Mouse (Mus musculus) olfactory bulb, adult 2 months (tissue): ENCODE data around the gene Eif4a2. TPM values are rescaled to one million over a fixed set of nuclear protein-coding genes. Genes with fewer than 3 reads are reported as not detected.

Experiments
- H3K27ac ChIP-seq: fragments of 200-500 bp; 2 replicates; pipeline ENCODE4 v1.5.1; 2012; ENCODE audit warnings: low read depth, low read length; ENCODE audit not compliant: insufficient read depth
- H3K4me1 ChIP-seq: fragments of 200-500 bp; 2 replicates; pipeline ENCODE4 v1.6.1; 2012; ENCODE audit warnings: low read length; ENCODE audit not compliant: control insufficient read depth, insufficient read depth
- H3K4me3 ChIP-seq: fragments of 200-500 bp; 2 replicates; pipeline ENCODE4 v1.5.1; 2012; ENCODE audit warnings: mild to moderate bottlenecking, low read depth, low read length, moderate library complexity; ENCODE audit not compliant: insufficient read depth
- CTCF ChIP-seq: fragments of 200-500 bp; IDR thresholded peaks from 2 replicates; pipeline ENCODE4 v1.5.1; 2012; ENCODE audit warnings: low read depth, mild to moderate bottlenecking, low read length, moderate library complexity; ENCODE audit not compliant: insufficient read depth
- POLR2A ChIP-seq: fragments of 200-500 bp; IDR thresholded peaks from 2 replicates; pipeline ENCODE4 v1.6.1; 2012; ENCODE audit warnings: mild to moderate bottlenecking, low read depth, low read length, moderate library complexity; ENCODE audit not compliant: insufficient read depth
- WGBS: fragments of 180-500 bp; shearing (Covaris S2); methylation state at CpG from one replicate; pipeline ENCODE4 v1.1.7; 2018; 5-methylcytosine and 5-hydroxymethylcytosine counted together
- polyA plus RNA-seq: library from polyadenylated mRNA; stranded (reverse); fragments of >200 nt; gene quantifications from 2 replicates; pipeline ENCODE4 v1.2.4, GENCODE M21; 2012; ENCODE audit warnings: low replicate concordance; ENCODE audit not compliant: missing spikeins, insufficient read depth, insufficient read length

Gene Eif4a2
- polyA plus RNA-seq, 1 experiment, result 425 TPM

GRCm38 (mm10) chr16:23103841-23104240 is 3.4 kb upstream of the Eif4a2 start:
- Histone ChIP-seq H3K4me3 (no peak overlapping the region), H3K27ac (no peak overlapping the region), H3K4me1 (peaks cover 8% of the 10 kb centered on the region)
- 61% methylated on average over 2 of the region's 2 CpGs for WGBS
- TF ChIP-seq CTCF, result no peak

- H3K27ac ChIP-seq, result no peak overlapping the region
- no peak for TF ChIP-seq CTCF
- no peak for TF ChIP-seq POLR2A
- WGBS, result 85% methylated on average over 7 of the region's 7 CpGs
These were observed 1.1 kb upstream of the Eif4a2 start for GRCm38 (mm10) chr16:23106121-23106520.

DNA sequence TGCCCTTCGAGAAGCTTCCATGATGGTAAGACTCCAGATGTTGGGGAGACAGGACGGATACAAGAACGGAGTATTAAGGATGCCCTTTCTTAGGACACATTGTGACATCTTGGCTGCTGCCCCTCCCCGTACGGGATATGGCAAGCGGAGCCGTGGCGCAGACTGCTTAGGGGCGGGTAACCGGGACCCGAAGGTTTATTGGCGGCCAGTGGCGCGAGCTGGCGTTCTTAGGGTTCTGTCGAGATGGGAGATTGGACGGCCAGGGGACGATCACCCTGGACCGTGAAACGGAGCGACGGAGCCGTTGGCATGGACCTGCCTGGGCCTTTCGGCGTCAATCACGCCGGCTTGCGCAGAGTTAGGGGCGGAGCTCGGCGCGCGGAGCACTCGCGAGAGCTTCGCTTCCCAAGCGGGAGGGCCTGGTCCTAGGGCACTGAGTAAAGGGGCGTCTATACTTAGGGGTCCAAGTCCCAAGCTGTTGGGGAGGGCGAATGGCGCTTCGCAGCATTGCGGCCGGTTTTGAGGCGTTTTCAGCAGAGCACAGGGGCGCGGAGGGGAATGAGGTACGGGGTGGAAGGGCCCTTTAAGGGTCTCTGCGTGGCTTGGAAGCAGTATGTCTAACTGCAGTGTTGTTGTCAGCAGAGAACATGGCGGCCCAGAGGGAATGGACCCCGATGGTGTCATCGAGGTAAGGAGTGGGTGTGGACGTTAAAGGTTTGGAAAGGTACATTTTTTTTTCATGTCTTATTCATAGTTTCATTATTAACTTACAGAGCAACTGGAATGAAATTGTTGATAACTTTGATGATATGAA is 909 bp downstream of the Eif4a2 start:
- under 1% methylated on average over 52 of the region's 52 CpGs for WGBS
- no peak; the same call in 1 of the 2 replicates for TF ChIP-seq POLR2A
- TF ChIP-seq CTCF, result no peak
- peak overlapping the region; percentile 99 for H3K27ac ChIP-seq
- H3K4me1 ChIP-seq, result no peaks in the 10 kb centered on the region
- H3K4me3 ChIP-seq, result peak overlapping the region; percentile 92

More at GRCm38 (mm10) chr16:23106121-23106520, 1.1 kb upstream of the Eif4a2 start:
- peaks cover 3% of the 10 kb centered on the region; the same call in 1 of the 2 replicates for H3K4me1 ChIP-seq
- no peak overlapping the region for H3K4me3 ChIP-seq

DNA sequence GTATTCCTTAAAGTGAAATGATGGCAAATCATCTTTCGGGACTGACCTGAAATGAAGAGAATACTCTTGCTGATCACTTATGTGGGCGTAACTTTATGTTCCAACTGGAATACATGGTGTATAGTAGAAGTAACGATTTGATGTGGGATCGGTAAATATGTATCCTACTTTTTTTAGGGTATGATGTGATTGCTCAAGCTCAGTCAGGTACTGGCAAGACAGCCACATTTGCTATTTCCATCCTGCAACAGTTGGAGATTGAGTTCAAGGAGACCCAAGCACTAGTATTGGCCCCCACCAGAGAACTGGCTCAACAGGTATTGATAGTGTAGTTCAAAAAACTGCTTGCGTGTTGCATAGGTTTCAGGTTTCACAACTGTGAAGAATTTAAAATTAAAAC is 1.7 kb downstream of the Eif4a2 start:
- TF ChIP-seq CTCF (no peak), POLR2A (no peak)
- Histone ChIP-seq H3K4me3 (no peak overlapping the region), H3K4me1 (no peaks in the 10 kb centered on the region), H3K27ac (no peak overlapping the region)
- 2% methylated on average over 5 of the region's 5 CpGs for WGBS

- no peaks in the 10 kb centered on the region for H3K4me1 ChIP-seq
- H3K4me3 ChIP-seq, result no peak overlapping the region
- no peak overlapping the region for H3K27ac ChIP-seq
- TF ChIP-seq POLR2A, result no peak
- TF ChIP-seq CTCF, result no peak
- 23% methylated on average over 5 of the region's 5 CpGs for WGBS
These were observed 2.4 kb downstream of the Eif4a2 start for GRCm38 (mm10) chr16:23109350-23110280.

DNA sequence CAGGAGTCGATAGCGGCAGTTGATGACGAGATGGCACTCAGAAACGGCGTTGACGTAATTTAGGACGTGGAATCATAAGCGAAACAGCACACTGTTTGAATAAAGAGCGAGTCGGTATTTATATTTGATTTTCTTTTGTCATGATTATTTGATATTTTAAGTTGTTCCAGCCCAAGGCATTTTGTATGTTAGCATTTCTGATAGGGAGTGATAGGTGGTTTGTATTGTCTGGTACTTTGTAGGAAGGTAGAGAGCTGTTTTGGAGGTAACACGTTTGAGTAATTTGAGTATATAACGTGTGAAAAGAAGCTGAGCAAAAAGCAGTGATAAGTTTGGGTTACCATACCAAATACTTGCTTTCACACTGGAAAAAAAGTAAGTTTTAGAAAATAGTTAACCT is 5.1 kb downstream of the Eif4a2 start:
- Histone ChIP-seq H3K4me1 (no peaks in the 10 kb centered on the region), H3K27ac (no peak overlapping the region), H3K4me3 (no peak overlapping the region)
- 61% methylated on average over 12 of the region's 12 CpGs for WGBS
- TF ChIP-seq CTCF (no peak), POLR2A (no peak)

DNA sequence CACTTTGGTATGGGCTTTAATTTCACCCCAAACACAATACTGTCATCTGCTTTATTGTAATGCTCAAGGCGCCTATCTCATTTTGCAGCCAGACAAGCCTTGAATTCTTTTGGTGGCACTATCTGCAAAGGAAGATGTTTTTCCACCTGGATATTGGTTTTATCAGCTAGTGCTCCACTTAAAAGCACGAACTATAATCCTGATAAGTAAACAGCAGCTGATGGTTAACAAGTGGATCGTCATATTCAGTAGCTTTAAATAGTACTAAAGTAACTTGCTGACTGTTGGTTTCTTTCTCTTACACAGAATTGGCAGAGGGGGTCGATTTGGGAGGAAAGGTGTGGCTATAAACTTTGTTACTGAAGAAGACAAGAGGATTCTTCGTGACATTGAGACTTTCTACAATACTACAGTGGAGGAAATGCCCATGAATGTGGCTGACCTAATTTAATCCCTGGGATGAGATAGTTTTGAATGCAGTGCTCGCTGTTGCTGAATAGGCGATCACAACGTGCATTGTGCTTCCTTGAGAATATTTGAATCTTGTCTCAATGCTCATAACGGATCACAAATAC is 5.7 kb downstream of the Eif4a2 start:
- no peak overlapping the region for H3K27ac ChIP-seq
- 29% methylated on average over 9 of the region's 9 CpGs for WGBS
- H3K4me3 ChIP-seq, result no peak overlapping the region
- TF ChIP-seq CTCF (no peak), POLR2A (no peak)
- no peaks in the 10 kb centered on the region for H3K4me1 ChIP-seq

DNA sequence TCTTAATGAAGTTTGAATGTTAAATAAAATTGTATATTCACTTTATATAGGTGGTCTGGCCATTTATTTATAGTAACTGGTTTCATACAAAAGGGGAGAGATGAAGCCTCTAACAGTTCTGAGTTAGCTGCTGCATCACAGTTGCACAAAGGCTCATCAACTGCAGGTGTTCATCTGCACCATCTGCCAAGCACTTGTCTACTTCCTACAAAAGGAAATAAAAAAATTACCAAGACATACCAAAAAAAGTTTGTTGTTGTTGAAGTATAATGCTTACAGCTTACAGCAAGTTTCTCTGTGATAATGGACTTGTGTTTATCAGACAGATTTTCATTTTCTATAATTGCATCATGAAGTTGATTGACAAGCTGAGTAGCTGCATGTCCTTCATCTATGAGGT is 6.7 kb downstream of the Eif4a2 start:
- TF ChIP-seq POLR2A, result no peak
- no peak for TF ChIP-seq CTCF
- H3K4me3 ChIP-seq, result no peak overlapping the region
- H3K4me1 ChIP-seq, result no peaks in the 10 kb centered on the region
- no peak overlapping the region for H3K27ac ChIP-seq
